Mouse (Mus musculus) ovary, postnatal 10 days (tissue): ENCODE results near the gene Amfr.

Experiments used
- DNase-seq: peaks from one replicate; pipeline ENCODE4 v3.0.0; 2022; ENCODE audit warnings: low spot score

The Amfr gene

GRCm38 (mm10) chr8:93981679-93982215 is 30.9 kb downstream of the Amfr start:
- DNase-seq: no peak

GRCm38 (mm10) chr8:93980141-93980540 is 32.5 kb downstream of the Amfr start:
- DNase-seq: no peak

DNA sequence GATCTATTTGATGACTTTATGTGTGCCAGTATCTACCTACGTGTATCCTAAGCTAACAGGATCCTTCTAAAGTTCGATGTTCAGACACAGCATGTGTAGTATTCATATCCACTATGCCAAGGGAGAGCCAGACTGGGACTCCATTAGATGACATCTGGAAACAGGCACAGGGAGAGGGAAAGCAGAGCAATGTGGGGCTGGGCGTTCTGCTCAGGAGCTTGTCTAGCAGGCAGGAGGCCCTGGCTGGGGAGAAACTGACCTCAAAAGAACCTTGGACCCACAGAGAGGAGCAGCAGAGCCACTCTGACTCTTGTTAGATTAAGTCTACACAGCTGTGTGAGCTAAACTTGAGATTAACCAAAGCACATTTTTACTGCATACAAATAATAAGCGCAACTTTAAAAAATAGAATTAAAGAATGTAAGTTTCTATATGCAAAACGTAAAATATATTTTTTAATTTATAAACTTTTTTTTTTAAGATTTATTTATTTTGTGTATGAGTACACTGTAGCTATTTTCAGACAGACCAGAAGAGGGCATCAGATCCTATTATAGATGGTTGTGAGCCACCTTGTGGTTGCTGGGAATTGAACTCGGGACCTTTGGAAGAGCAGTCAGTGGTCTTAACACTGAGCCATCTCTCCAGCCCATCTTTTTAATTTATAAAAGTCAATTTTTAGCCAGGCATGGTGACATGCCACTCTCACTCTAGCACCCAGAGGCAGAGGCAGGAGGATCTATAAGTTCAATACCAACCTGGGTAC is 36.0 kb downstream of the Amfr start:
- no peak for DNase-seq

- DNase-seq: no peak
Observed at GRCm38 (mm10) chr8:93975358-93975757, 37.3 kb downstream of the Amfr start.

DNA sequence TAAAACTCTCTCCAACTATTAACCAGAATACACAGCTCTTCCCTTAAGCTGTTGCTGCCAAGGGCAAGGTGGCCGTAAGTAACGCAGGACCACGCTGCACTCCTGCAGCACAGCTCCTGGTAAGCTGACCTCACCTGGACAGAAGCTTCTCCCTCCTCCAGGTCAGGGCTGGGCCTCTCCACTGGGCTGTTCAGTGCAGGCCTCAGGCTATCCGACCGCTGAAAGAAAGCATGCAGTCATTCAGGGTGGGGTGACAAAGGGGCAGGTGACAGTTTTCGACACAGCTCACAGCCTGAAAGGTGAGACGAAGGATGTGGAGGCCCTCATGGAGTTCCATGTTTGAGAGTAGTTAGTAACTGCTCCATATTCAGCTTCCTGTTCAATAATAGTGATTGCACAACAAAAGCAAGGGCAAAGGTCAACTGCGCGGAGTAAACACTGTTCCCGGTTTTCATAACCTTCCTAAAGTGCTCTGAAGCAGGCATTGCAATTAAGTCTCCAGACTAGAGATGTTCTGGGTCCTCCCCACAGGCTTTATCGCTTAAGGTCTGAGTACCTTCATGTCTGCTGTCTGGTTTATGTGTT is 37.9 kb downstream of the Amfr start:
- no peak for DNase-seq

DNA sequence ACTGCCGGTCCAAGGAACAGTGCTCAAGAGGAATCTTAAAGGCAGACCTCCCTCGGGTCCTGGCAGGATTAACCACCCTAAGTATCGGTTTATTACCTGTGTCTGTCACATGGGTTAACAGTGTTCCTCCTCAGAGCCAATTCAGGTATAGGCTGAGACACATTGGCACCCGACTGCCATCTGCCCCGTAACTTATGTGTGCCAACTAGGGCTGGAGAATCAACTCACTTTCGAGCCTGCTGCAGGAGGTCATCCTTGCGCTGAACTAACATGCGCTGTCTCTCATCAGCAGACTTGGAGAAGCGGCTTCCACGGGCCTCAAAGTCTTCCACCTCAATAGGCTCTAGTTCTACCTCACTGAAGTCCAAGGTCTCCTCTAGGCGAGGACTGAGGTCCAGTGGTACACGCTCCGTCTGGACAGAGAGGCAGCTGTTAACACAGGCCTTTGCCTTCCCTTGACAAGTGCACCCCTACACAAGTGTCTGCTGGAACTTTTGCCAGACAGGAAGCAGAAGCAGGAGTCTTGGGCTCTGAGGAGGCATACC is 38.7 kb downstream of the Amfr start:
- no peak for DNase-seq

GRCm38 (mm10) chr8:93972971-93973734 is 39.5 kb downstream of the Amfr start:
- DNase-seq: no peak

DNA sequence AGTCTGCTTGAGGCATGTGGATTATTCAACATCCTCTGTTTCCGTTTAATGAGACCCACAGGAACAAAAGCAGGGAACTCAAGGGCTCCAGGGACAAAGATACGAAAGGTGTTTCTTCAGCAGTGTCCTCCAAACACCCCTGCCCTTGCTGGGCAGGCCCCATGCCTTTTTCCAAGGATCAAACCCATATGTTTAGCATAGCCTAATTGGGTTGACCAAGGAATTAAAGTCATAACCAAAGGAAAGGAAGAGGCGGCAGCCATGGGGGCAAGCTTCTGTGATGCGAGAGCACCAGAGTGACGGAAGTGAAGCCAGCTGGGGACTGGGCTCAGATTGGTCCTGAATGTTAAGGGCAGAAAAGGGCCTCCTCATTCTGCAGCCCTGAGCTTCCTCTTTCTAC is 40.4 kb downstream of the Amfr start:
- DNase-seq: no peak

DNA sequence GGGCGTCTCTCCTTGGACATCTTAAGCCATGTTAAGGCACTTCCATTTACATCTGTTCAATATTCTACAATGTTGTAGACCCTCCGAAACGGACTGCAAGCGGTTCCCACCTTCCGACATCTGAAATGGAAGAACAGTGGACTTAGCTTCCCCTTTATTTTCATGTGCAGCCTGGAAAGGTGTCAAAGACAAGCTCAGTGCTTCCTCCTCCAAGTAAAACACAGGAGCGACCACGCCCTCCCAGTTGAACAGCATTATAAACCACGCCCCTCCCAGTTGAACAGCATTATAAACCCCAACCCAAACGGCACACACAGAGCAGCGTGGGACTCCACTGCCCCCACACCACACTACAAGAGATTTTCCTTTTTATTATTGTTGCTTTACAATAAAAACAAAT is 41.2 kb downstream of the Amfr start:
- no peak for DNase-seq

DNA sequence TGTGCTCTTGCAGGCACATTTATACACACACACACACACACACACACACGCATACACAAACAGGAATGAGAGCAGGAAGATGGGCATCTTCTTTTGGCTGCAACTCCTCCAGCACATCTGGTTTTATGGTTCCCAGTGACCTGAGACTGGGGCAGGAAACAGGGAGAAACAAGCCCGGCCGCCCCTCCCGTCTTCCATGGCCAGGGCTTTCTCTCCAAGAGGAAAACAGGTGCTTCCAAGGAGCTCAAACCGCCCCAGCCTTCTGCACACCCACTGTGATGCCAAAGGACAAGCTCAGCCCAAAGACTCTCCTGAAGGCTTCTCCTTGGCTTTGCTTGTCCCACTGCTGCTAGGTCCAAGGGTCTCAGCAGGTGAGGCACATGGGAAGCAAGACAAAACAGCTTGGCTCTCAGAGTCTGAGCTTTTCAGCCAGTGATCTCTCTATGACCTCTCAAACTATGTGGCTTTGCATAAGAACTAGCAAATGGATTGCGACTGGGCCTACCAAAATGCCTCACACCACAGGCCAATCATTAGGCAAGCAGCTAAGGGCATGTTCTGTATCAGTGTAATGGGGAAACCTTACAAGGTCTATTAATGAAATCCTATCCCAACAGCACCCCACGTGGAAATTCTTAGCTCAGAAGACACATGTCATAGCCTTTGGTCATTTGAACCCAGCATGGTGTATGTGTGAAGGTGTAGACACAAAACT is 42.9 kb downstream of the Amfr start:
- DNase-seq: no peak

GRCm38 (mm10) chr8:93968293-93968692 is 44.3 kb downstream of the Amfr start:
- no peak for DNase-seq

DNA sequence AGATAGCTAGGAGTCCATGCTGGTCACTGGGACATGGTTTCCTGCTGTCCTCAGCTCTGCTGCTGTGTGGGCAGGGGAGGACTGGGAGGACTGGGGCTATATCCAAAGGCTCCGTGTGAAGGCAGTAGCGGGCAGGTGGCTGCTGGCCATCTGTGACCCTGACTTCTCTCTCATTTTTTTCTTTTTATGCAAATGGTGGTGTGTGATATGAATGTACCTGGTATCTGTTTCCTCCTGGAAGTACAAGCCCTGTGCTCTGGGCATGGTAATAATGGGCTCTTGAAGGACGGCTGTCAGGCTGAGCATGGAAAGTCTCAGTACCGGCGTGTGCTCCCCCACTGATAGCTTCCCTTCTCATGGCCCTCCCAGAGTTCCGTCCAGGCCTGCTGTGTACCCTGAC is 51.7 kb downstream of the Amfr start:
- no peak for DNase-seq

DNA sequence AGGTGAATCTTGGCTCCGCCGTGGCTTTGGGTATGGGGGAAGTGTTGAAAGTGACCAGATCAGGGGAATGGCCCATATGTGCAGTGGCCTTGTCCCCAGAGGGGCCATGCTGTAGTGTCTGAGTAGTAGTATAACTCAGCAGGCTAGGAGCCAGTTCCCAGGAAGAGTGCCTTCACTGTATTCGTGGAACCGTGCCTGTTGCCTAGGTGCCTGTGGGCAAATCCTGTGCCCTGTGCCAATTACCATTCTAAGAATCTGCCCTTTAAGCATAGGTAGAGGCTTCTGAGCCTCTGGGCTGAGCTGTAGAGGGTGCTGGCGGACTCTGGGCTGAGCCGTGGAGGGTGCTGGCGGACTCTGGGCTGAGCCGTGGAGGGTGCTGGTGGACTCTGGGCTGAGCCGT is 54.2 kb downstream of the Amfr start:
- no peak for DNase-seq

DNA sequence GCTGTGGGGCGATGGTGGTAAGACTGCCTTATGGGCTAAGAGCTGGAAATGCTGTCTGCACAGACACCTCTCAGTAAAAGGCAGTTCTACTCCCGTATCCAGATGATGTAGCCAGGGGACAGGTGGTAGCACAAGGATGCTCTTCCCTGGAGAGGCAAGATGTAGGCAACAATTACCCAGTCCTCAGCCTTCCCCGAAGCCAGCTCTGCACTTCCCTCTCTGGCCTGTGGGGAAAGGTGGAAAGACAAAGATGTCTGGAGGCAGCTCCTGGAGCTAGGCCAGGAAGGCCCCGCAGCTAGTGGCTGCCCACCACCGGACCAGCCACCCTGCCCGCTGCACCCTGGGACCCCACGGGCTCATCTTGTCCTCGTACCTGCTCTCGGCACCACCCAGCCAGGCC is 60.1 kb downstream of the Amfr start:
- DNase-seq: no peak

- DNase-seq: no peak
Observed at GRCm38 (mm10) chr8:93950133-93950532, 62.5 kb downstream of the Amfr start.

DNA sequence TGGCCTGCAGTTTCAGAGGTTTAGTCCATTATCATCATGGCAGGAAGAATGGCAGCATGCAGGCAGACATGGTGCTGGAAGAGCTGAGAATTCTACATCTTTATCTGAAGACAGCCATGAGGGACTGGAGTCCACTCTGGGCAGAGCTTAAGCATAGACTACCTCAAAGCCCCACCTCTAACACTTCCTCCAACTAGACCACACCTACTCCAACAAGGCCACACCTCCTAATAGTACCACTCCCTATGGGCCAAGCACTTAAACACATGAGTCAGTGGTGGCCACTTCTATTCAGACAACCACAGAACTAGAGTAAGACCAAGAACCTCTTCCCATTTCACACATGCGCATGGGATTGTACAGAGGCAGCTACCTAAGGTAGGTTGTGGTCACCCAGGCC is 66.2 kb downstream of the Amfr start:
- no peak for DNase-seq

- no peak for DNase-seq
Observed at GRCm38 (mm10) chr8:93945781-93946180, 66.9 kb downstream of the Amfr start.

GRCm38 (mm10) chr8:93941636-93942054 is 71.0 kb downstream of the Amfr start:
- no peak for DNase-seq

DNA sequence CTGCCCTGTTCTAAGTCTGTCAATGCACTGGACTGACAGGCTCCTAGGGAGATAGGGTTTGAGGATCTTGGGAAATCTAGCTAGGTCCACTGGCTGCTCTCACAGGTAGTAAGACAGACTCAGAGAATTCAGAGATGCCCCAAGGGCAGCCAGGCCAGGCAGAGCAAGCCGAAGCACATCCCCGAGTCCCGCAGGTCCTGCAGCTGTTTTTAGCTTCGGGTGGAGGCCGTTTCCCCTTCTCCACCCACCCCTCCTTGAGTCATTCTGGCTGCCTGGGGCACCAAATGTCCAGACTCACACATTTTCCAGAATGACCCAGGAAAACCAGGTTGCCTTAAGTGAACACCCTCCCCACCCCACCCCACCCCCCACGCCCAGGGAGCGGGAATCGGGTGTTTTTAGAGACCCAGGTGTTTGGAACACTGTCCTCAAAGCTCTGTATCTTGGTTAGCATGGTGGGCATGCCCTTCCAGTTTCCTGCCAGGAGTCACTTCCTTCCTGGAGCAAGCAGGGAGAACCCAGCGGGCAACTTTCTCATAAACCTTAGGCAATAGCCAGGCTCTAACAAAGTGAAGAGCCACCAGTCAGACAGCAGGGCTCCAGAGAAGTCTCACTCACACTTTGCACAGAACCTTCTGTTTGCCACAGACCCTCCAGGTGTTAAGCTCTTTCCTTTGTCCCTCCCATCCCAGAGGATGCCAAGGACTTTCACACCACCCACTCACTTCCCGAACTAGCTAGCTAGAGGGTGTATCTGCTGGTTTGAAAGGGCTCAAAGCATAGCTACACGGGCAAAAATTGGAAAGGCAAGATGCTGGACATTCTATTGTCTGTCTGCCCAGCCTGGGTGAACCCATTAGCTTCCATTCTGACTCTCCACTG is 71.9 kb downstream of the Amfr start:
- DNase-seq: no peak

GRCm38 (mm10) chr8:93938193-93938592 is 74.4 kb downstream of the Amfr start:
- DNase-seq: no peak

GRCm38 (mm10) chr8:93933288-93933687 is 79.4 kb downstream of the Amfr start:
- no peak for DNase-seq
